19 mouse cellular contexts compared by ENCODE assay signal in the genomic region with DNA sequence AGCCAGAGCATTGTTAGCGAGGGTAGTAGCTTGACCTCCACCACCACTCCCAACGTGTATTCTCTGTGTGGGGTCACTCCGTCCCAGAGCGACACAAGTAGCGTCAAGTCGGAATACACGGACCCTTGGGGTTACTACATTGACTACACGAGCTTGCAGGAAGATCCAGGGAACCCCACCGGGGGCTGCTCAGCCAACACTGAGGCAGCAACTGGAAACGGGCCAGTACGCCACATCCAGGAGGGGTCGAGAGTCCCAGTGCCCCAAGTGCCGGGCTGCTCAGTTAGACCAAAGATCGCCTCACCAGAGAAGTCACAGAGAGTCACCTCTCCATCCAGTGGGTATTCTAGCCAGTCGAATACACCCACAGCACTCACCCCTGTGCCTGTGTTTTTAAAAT. TPM values are rescaled to one million over a fixed set of nuclear protein-coding genes. Genes with fewer than 3 reads are reported as not detected.
DNase-seq lines count a peak whose midpoint lies in the region; ATAC-seq and TF ChIP-seq lines count a peak whose summit lies in the region.
"Had no signal": no experiment of that assay in that cellular context is flagged by ENCODE, and none has a peak within 500 bp of the region (broad histone marks: within the 10 kb centered on the region; RNA-seq: fewer than 3 reads in every experiment).

No protein-coding gene starts in this region.

- peak; percentile 36 for DNase-seq in cerebellum, adult 11 months
- peak; percentile 21 for DNase-seq in cerebellum, adult 8-10 months
- no peak for DNase-seq in stomach, postnatal 0 days (ENCODE audit: low spot score)
- DNase-seq: adrenal gland, postnatal 10 days; embryo, embryonic 11 days; kidney, adult 18-20 months; liver, postnatal 0 days had no signal

- no peak overlapping the region for H3K4me2 ChIP-seq in hindbrain, embryonic 13.5 days
- H3K4me2 ChIP-seq in hindbrain, embryonic 16.5 days (ENCODE audit: low read length): no peak overlapping the region
- H3K4me2 ChIP-seq in hindbrain, embryonic 15.5 days: no peak overlapping the region
- no peak overlapping the region for H3K4me2 ChIP-seq in stomach, postnatal 0 days (replicated peaks; ENCODE audit: low read depth)
- H3K4me2 ChIP-seq: embryonic facial prominence, embryonic 15.5 days; midbrain, embryonic 13.5 days had no signal

- H3K27ac ChIP-seq in hindbrain, embryonic 13.5 days: peak overlapping the region; percentile 71
- H3K27ac ChIP-seq in hindbrain, embryonic 16.5 days (ENCODE audit: low read depth, low read length): no peak overlapping the region
- H3K27ac ChIP-seq in hindbrain, embryonic 15.5 days (replicated peaks): 0 out of 2 replicates have a peak overlapping the region, but pooled peaks have one; percentile 61
- no peak overlapping the region for H3K27ac ChIP-seq in stomach, postnatal 0 days (replicated peaks)
- H3K27ac ChIP-seq: embryonic facial prominence, embryonic 15.5 days; heart, adult 2 months; kidney, postnatal 0 days had no signal

- H3K9me3 ChIP-seq in hindbrain, embryonic 13.5 days: no peaks in the 10 kb centered on the region
- H3K9me3 ChIP-seq in hindbrain, embryonic 16.5 days (ENCODE audit: control insufficient read depth, low read length): no peaks in the 10 kb centered on the region
- H3K9me3 ChIP-seq in hindbrain, embryonic 15.5 days: no peaks in the 10 kb centered on the region
- H3K9me3 ChIP-seq in stomach, postnatal 0 days (ENCODE audit: control insufficient read depth, low read length): no peaks in the 10 kb centered on the region
- H3K9me3 ChIP-seq: embryonic facial prominence, embryonic 15.5 days; G1E; midbrain, embryonic 13.5 days had no signal

- no peak overlapping the region for H3K4me3 ChIP-seq in hindbrain, embryonic 13.5 days
- H3K4me3 ChIP-seq in hindbrain, embryonic 16.5 days (ENCODE audit: low read length): no peak overlapping the region
- no peak overlapping the region for H3K4me3 ChIP-seq in hindbrain, embryonic 15.5 days
- H3K4me3 ChIP-seq in stomach, postnatal 0 days (ENCODE audit: low read depth, low read length): no peak overlapping the region
- H3K4me3 ChIP-seq: embryonic facial prominence, embryonic 15.5 days; heart, adult 2 months; midbrain, embryonic 13.5 days had no signal

- no peak for TF ChIP-seq CTCF in stomach, postnatal 0 days (IDR thresholded peaks at IDR 0.05; ENCODE audit: low read depth)

- no peak for TF ChIP-seq EP300 in stomach, postnatal 0 days (optimal IDR thresholded peaks at IDR 0.05)

- peaks cover 33% of the 10 kb centered on the region for H3K4me1 ChIP-seq in hindbrain, embryonic 13.5 days (replicated peaks)
- H3K4me1 ChIP-seq in hindbrain, embryonic 16.5 days (ENCODE audit: control insufficient read depth, insufficient read depth, low read depth, low read length): peaks cover 18% of the 10 kb centered on the region
- H3K4me1 ChIP-seq in hindbrain, embryonic 15.5 days (replicated peaks): peaks cover 31% of the 10 kb centered on the region
- no peaks in the 10 kb centered on the region for H3K4me1 ChIP-seq in stomach, postnatal 0 days (replicated peaks; ENCODE audit: control insufficient read depth, insufficient read depth)

- peaks cover 30% of the 10 kb centered on the region for H3K36me3 ChIP-seq in hindbrain, embryonic 13.5 days
- H3K36me3 ChIP-seq in hindbrain, embryonic 16.5 days (ENCODE audit: control insufficient read depth, insufficient read depth, low read length): peaks cover 8% of the 10 kb centered on the region; the same call in 1 of the 2 replicates
- H3K36me3 ChIP-seq in hindbrain, embryonic 15.5 days: peaks cover 7% of the 10 kb centered on the region; the same call in 1 of the 2 replicates
- no peaks in the 10 kb centered on the region; the same call in 1 of the 2 replicates for H3K36me3 ChIP-seq in stomach, postnatal 0 days (ENCODE audit: control insufficient read depth, insufficient read depth, low read length)
- H3K36me3 ChIP-seq: G1E had no signal

- H3K27me3 ChIP-seq in hindbrain, embryonic 13.5 days: no peaks in the 10 kb centered on the region
- H3K27me3 ChIP-seq in hindbrain, embryonic 16.5 days (replicated peaks; ENCODE audit: control insufficient read depth, insufficient read depth, low read length): no peaks in the 10 kb centered on the region
- H3K27me3 ChIP-seq in hindbrain, embryonic 15.5 days: no peaks in the 10 kb centered on the region
- H3K27me3 ChIP-seq in stomach, postnatal 0 days (ENCODE audit: control insufficient read depth, insufficient read depth, low read length): no peaks in the 10 kb centered on the region
- H3K27me3 ChIP-seq: embryonic facial prominence, embryonic 15.5 days; midbrain, embryonic 13.5 days had no signal

- WGBS in hindbrain, embryonic 13.5 days: 71% methylated on average over 15 of the region's 15 CpGs
- WGBS in hindbrain, embryonic 16.5 days: 68% methylated on average over 15 of the region's 15 CpGs
- 63% methylated on average over 15 of the region's 15 CpGs for WGBS in hindbrain, embryonic 15.5 days
- WGBS in stomach, postnatal 0 days: 85% methylated on average over 15 of the region's 15 CpGs

- ATAC-seq in cerebellum, adult (ENCODE audit: insufficient number of reproducible peaks, low FRiP score, low TSS enrichment): no peak
- ATAC-seq in hindbrain, embryonic 13.5 days (ENCODE audit: low FRiP score): no peak
- ATAC-seq in hindbrain, embryonic 16.5 days: no peak
- no peak for ATAC-seq in hindbrain, embryonic 15.5 days (ENCODE audit: low FRiP score, low read depth)
- ATAC-seq in stomach, postnatal 0 days (ENCODE audit: low FRiP score, low TSS enrichment): no peak
- ATAC-seq in monocyte, adult 5-6 weeks (replicated peaks; ENCODE audit: insufficient number of reproducible peaks, low FRiP score, low TSS enrichment, poor library complexity, severe bottlenecking): no peak
- ATAC-seq: activated CD4-positive, CD25-positive, alpha-beta regulatory T cell, adult 4 months; CD4-positive, CD25-positive, alpha-beta regulatory T cell, adult 4 months; liver, postnatal 0 days had no signal

- H3K9ac ChIP-seq in hindbrain, embryonic 13.5 days: no peak overlapping the region
- no peak overlapping the region for H3K9ac ChIP-seq in hindbrain, embryonic 16.5 days (ENCODE audit: low read depth, low read length)
- H3K9ac ChIP-seq in hindbrain, embryonic 15.5 days: no peak overlapping the region
- no peak overlapping the region for H3K9ac ChIP-seq in stomach, postnatal 0 days (ENCODE audit: low read length)
- H3K9ac ChIP-seq: embryonic facial prominence, embryonic 15.5 days; liver, postnatal 0 days; midbrain, embryonic 13.5 days had no signal

RNA-seq across cellular contexts. Expression of gene Hebp2, which starts 20.6 kb away (rescaled TPM):
- polyA plus RNA-seq in hindbrain, embryonic 13.5 days (2015; fragmentation: Nextera tagmentation; extraction: Ambion mirVana): 12.3 and 12.8 TPM in 2 replicates
- 13.7 and 20.2 TPM in 2 replicates for polyA plus RNA-seq in hindbrain, embryonic 16.5 days (2015; fragmentation: Nextera tagmentation; extraction: Ambion mirVana)
- polyA plus RNA-seq in hindbrain, embryonic 15.5 days (2015; fragmentation: Nextera tagmentation; extraction: Ambion mirVana): 11.8 and 13.7 TPM in 2 replicates
- 112 and 129 TPM in 2 replicates for polyA plus RNA-seq in stomach, postnatal 0 days (2015; fragmentation: Nextera tagmentation; extraction: Ambion mirVana)
- 0.29 to 1.2 TPM in 2 of 3 replicates, not detected in the other for total RNA-seq in monocyte, adult 5-6 weeks (2017)
- total RNA-seq: G1E had no signal
- polyA plus RNA-seq: activated CD4-positive, CD25-positive, alpha-beta regulatory T cell, adult 4 months; CD4-positive, CD25-positive, alpha-beta regulatory T cell, adult 4 months; G1E had no signal

Comparison
In these comparisons a context has a peak if more than half of its experiments do, and no peak if none do; other contexts are left out.
1. H3K27ac ChIP-seq: peak in hindbrain, embryonic 13.5 days (single experiment) and hindbrain, embryonic 15.5 days (single experiment); none in hindbrain, embryonic 16.5 days (single experiment) and stomach, postnatal 0 days (single experiment).